Mouse (Mus musculus): ENCODE measurements around the gene Prkacb.

Prkacb gene

GRCm38 (mm10) chr3:146686428-146686827 is 126.4 kb downstream of the Prkacb start:
- ChIA-PET CTCF (no interaction called here), POLR2A (interaction anchor here in 1 of 4 experiments (0.6 kb wide), 1 partner anchor 943 kb away, joined by 3 read pairs; no protein-coding TSS in a partner anchor)

GRCm38 (mm10) chr3:146684811-146685675 is 127.7 kb downstream of the Prkacb start, which contains the start of gene Samd13:
Gene Samd13, minus strand, starts transcription at chr3:146685592.
- POLR2A ChIA-PET = no interaction called here
- CTCF ChIA-PET = no interaction called here

- POLR2A ChIA-PET = interaction anchor here in 1 of 4 experiments (1.0 kb wide), 1 partner anchor 207 kb away, joined by 4 read pairs; no protein-coding TSS in a partner anchor
- CTCF ChIA-PET = no interaction called here
Observed at GRCm38 (mm10) chr3:146683095-146683494, 129.7 kb downstream of the Prkacb start.

GRCm38 (mm10) chr3:146682140-146682651 is 130.6 kb downstream of the Prkacb start:
- POLR2A ChIA-PET = interaction anchor here in 1 of 4 experiments (0.7 to 1.0 kb wide), 2 partner anchors 121 to 206 kb away, joined by 4 read pairs; no protein-coding TSS in a partner anchor
- CTCF ChIA-PET = no interaction called here

- ChIA-PET POLR2A (no interaction called here), CTCF (interaction anchor here in 1 of 4 experiments (0.5 kb wide), 1 partner anchor 14 kb away, joined by 5 read pairs; no protein-coding TSS in a partner anchor)
Observed at GRCm38 (mm10) chr3:146681696-146682095, 131.1 kb downstream of the Prkacb start.

GRCm38 (mm10) chr3:146680625-146681024 is 132.2 kb downstream of the Prkacb start:
- ChIA-PET POLR2A (interaction anchor here in 1 of 4 experiments (1.0 to 1.1 kb wide), 2 partner anchors 10 to 158 kb away, joined by 3 read pairs; no protein-coding TSS in a partner anchor), CTCF (no interaction called here)

- ChIA-PET CTCF (interaction anchor here in 1 of 4 experiments (0.6 kb wide), 1 partner anchor 56 kb away, joined by 4 read pairs; no protein-coding TSS in a partner anchor), POLR2A (no interaction called here)
Observed at GRCm38 (mm10) chr3:146679646-146680045, 133.1 kb downstream of the Prkacb start.

All from embryonic stem cell, embryonic (primary cell).